ENCODE assay signal across 8 mouse cellular contexts in genomic region chr11:94326961-94327411, GRCm38 (mm10). TPM values are rescaled to one million over a fixed set of nuclear protein-coding genes. Genes with fewer than 3 reads are reported as not detected.
DNase-seq lines count a peak whose midpoint lies in the region; ATAC-seq lines count a peak whose summit lies in the region.

No protein-coding gene starts in this region.

- peak overlapping the region; percentile 73 for H3K4me2 ChIP-seq in kidney, embryonic 15.5 days
- H3K4me2 ChIP-seq in neural tube, embryonic 11.5 days (ENCODE audit: low read depth): peak overlapping the region; percentile 57

- peak overlapping the region; percentile 98 for H3K27ac ChIP-seq in kidney, embryonic 15.5 days
- H3K27ac ChIP-seq in neural tube, embryonic 11.5 days (ENCODE audit: low read depth, low read length): peak overlapping the region; percentile 98

- peak overlapping the region; percentile 85; the same call in 1 of the 2 replicates for H3K9ac ChIP-seq in kidney, embryonic 15.5 days
- H3K9ac ChIP-seq in neural tube, embryonic 11.5 days (ENCODE audit: low read length): peak overlapping the region; percentile 61; the same call in 1 of the 2 replicates

- ATAC-seq in kidney, embryonic 15.5 days (replicated peaks; ENCODE audit: low FRiP score): no peak; the same call in 1 of the 2 replicates
- peak; percentile 83 for ATAC-seq in neural tube, embryonic 11.5 days (ENCODE audit: insufficient read depth, low FRiP score, low TSS enrichment)

- 5% methylated on average over 10 of the region's 10 CpGs for WGBS in kidney, embryonic 15.5 days
- WGBS in neural tube, embryonic 11.5 days: 9% methylated on average over 10 of the region's 10 CpGs

- H3K4me1 ChIP-seq in kidney, embryonic 15.5 days: peaks cover 37% of the 10 kb centered on the region
- peaks cover 10% of the 10 kb centered on the region; the same call in 1 of the 2 replicates for H3K4me1 ChIP-seq in neural tube, embryonic 11.5 days (ENCODE audit: control insufficient read depth, insufficient read depth, low read length)

- H3K4me3 ChIP-seq in kidney, embryonic 15.5 days (replicated peaks): peak overlapping the region; percentile 79
- H3K4me3 ChIP-seq in neural tube, embryonic 11.5 days (ENCODE audit: low read depth, low read length): peak overlapping the region; percentile 92

- H3K9me3 ChIP-seq in kidney, embryonic 15.5 days (replicated peaks): no peaks in the 10 kb centered on the region
- no peaks in the 10 kb centered on the region for H3K9me3 ChIP-seq in neural tube, embryonic 11.5 days (ENCODE audit: control insufficient read depth, low read length)

- intact Hi-C loops in heart, postnatal 14 days (cut with DNase I): no loop called here

- no peaks in the 10 kb centered on the region for H3K27me3 ChIP-seq in kidney, embryonic 15.5 days
- no peaks in the 10 kb centered on the region for H3K27me3 ChIP-seq in neural tube, embryonic 11.5 days (ENCODE audit: control insufficient read depth, insufficient read depth, low read length)

- peak; percentile 91 for DNase-seq in heart, adult 11 months
- DNase-seq in heart, postnatal 14 days: no peak
- DNase-seq in cerebellum, adult 9-10 months: peak; percentile 88
- peak; percentile 21 to 42 for DNase-seq in heart, adult 9 months (ENCODE audit: low spot score in 2 of 2)
- peak; percentile 62 for DNase-seq in neural tube, embryonic 11.5 days (ENCODE audit: low spot score)
- no peak for DNase-seq in spleen, adult 12 weeks (ENCODE audit: low spot score)
- no peak for DNase-seq in right cerebral cortex, postnatal 14 days

- H3K36me3 ChIP-seq in kidney, embryonic 15.5 days: no peaks in the 10 kb centered on the region
- no peaks in the 10 kb centered on the region for H3K36me3 ChIP-seq in neural tube, embryonic 11.5 days (ENCODE audit: control insufficient read depth, insufficient read depth, low read length)

RNA-seq across cellular contexts. Expression of gene Ankrd40, which starts 0.8 kb away (rescaled TPM):
- 100 to 1,000 TPM; 227 to 239 TPM for total RNA-seq in heart, postnatal 14 days (2021)
- 14.8 and 15.4 TPM in 2 replicates for polyA plus RNA-seq in kidney, embryonic 15.5 days (2015; fragmentation: Nextera tagmentation; extraction: Ambion mirVana)
- 22.9 and 23.4 TPM in 2 replicates for polyA plus RNA-seq in neural tube, embryonic 11.5 days (2014; fragmentation: Nextera tagmentation; extraction: Ambion mirVana)

RNA-seq across cellular contexts. Expression of gene Luc7l3, which starts 5.2 kb away (rescaled TPM):
- 10 to 100 TPM; 40.6 to 45.0 TPM for total RNA-seq in heart, postnatal 14 days (2021)
- 127 and 131 TPM in 2 replicates for polyA plus RNA-seq in kidney, embryonic 15.5 days (2015; fragmentation: Nextera tagmentation; extraction: Ambion mirVana)
- polyA plus RNA-seq in neural tube, embryonic 11.5 days (2014; fragmentation: Nextera tagmentation; extraction: Ambion mirVana): 114 and 116 TPM in 2 replicates

RNA-seq across cellular contexts. Expression of gene Gm21885, which starts 45.3 kb away (rescaled TPM):
- not detected for total RNA-seq in heart, postnatal 14 days (2021)
- not detected in 2 replicates for polyA plus RNA-seq in kidney, embryonic 15.5 days (2015; fragmentation: Nextera tagmentation; extraction: Ambion mirVana)
- 0.43 TPM in 1 of 2 replicates, not detected in the other for polyA plus RNA-seq in neural tube, embryonic 11.5 days (2014; fragmentation: Nextera tagmentation; extraction: Ambion mirVana)

Comparison
In these comparisons a context has a peak if more than half of its experiments do, and no peak if none do; other contexts are left out.
1. DNase-seq: peak in heart, adult 11 months (single experiment), cerebellum, adult 9-10 months (single experiment), heart, adult 9 months (2 of 2) and neural tube, embryonic 11.5 days (single experiment); none in heart, postnatal 14 days (0 of 2), spleen, adult 12 weeks (single experiment) and right cerebral cortex, postnatal 14 days (single experiment).